21 mouse cellular contexts compared by ENCODE assay signal in the genomic region with DNA sequence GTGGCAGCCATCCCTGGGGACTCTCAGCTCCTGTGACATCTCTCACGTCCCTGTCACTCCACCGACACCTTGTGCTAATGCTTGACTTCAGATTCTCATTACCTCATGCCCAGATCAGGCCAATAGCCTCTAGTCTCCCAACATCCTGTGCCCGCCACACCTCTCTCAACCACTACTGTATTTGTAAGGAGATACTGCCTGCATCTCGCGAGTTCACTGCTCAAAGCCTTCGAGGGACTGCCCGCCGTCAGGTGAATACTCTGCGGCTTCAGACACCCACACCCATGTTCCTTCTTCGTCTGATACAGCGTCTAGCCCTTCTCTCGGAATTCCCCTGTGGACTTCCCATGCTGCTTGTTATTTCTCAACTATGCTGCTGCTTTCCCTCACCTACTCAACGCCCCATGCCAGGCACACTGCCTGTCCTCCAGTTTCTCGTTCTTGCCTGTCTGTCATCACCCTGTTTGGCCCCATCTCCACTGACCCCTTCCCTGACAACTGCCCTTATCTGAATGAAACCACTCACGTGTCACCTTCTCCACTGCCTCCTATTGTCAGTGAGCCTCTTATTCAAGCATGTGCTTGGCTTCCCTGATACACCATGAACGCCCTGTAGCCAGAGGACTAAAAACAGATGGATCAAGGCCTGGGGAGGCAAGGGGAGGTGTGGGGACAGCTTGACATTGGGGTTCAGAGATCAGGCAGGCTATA. TPM values are rescaled to one million over a fixed set of nuclear protein-coding genes. Genes with fewer than 3 reads are reported as not detected.
A peak's percentile ranks its signal among the peaks of the same experiment; 100 is the strongest.
DNase-seq lines count a peak whose midpoint lies in the region; ATAC-seq and TF ChIP-seq lines count a peak whose summit lies in the region.
"Had no signal": no experiment of that assay in that cellular context is flagged by ENCODE, and none has a peak within 500 bp of the region (broad histone marks: within the 10 kb centered on the region; RNA-seq: fewer than 3 reads in every experiment).

No protein-coding gene starts in this region.

- H3K9me3 ChIP-seq in liver, embryonic 13.5 days (replicated peaks) = no peaks in the 10 kb centered on the region
- no peaks in the 10 kb centered on the region for H3K9me3 ChIP-seq in liver, postnatal 0 days (ENCODE audit: low read length)
- H3K9me3 ChIP-seq in heart, embryonic 15.5 days (replicated peaks) = no peaks in the 10 kb centered on the region
- H3K9me3 ChIP-seq in intestine, postnatal 0 days (ENCODE audit: control insufficient read depth) = no peaks in the 10 kb centered on the region
- peaks cover 6% of the 10 kb centered on the region for H3K9me3 ChIP-seq in hindbrain, embryonic 16.5 days (ENCODE audit: control insufficient read depth, low read length)
- H3K9me3 ChIP-seq: embryonic facial prominence, embryonic 12.5 days; stomach, embryonic 15.5 days had no signal

- peaks cover 37% of the 10 kb centered on the region for H3K4me1 ChIP-seq in liver, embryonic 13.5 days (replicated peaks)
- H3K4me1 ChIP-seq in liver, postnatal 0 days (ENCODE audit: insufficient read depth) = peaks cover 23% of the 10 kb centered on the region
- H3K4me1 ChIP-seq in heart, embryonic 15.5 days (replicated peaks) = peaks cover 39% of the 10 kb centered on the region
- H3K4me1 ChIP-seq in intestine, postnatal 0 days (replicated peaks; ENCODE audit: control insufficient read depth, insufficient read depth, low read length) = no peaks in the 10 kb centered on the region
- H3K4me1 ChIP-seq in hindbrain, embryonic 16.5 days (ENCODE audit: control insufficient read depth, insufficient read depth, low read depth, low read length) = no peaks in the 10 kb centered on the region
- H3K4me1 ChIP-seq: embryonic facial prominence, embryonic 12.5 days; stomach, embryonic 15.5 days had no signal

- WGBS in liver, embryonic 13.5 days (ENCODE audit: insufficient replicate concordance) = 54% methylated on average over 16 of the region's 16 CpGs
- 68% methylated on average over 16 of the region's 16 CpGs for WGBS in liver, postnatal 0 days (ENCODE audit: insufficient replicate concordance)
- 18% methylated on average over 16 of the region's 16 CpGs for WGBS in heart, embryonic 15.5 days
- WGBS in intestine, postnatal 0 days = 56% methylated on average over 16 of the region's 16 CpGs
- WGBS in hindbrain, embryonic 16.5 days = 72% methylated on average over 16 of the region's 16 CpGs

- 0 out of 2 replicates have a peak, but pooled peaks have one; percentile 18 for ATAC-seq in liver, embryonic 13.5 days (ENCODE audit: low read depth)
- ATAC-seq in liver, postnatal 0 days = no peak
- peak; percentile 91 for ATAC-seq in heart, embryonic 15.5 days (replicated peaks; ENCODE audit: insufficient number of reproducible peaks, insufficient read depth, low FRiP score, low read depth)
- peak; percentile 36; the same call in 1 of the 2 replicates for ATAC-seq in intestine, postnatal 0 days
- ATAC-seq in hindbrain, embryonic 16.5 days = no peak

- no peak for TF ChIP-seq EP300 in liver, postnatal 0 days (IDR thresholded peaks at IDR 0.05; ENCODE audit: low read depth)

- no peaks in the 10 kb centered on the region for H3K36me3 ChIP-seq in liver, embryonic 13.5 days
- no peaks in the 10 kb centered on the region for H3K36me3 ChIP-seq in liver, postnatal 0 days (replicated peaks; ENCODE audit: insufficient read depth, low read length)
- H3K36me3 ChIP-seq in heart, embryonic 15.5 days = no peaks in the 10 kb centered on the region
- no peaks in the 10 kb centered on the region for H3K36me3 ChIP-seq in intestine, postnatal 0 days (ENCODE audit: control insufficient read depth, insufficient read depth)
- no peaks in the 10 kb centered on the region for H3K36me3 ChIP-seq in hindbrain, embryonic 16.5 days (ENCODE audit: control insufficient read depth, insufficient read depth, low read length)
- H3K36me3 ChIP-seq: embryonic facial prominence, embryonic 12.5 days; forebrain, embryonic 10.5 days; stomach, embryonic 15.5 days had no signal

- H3K4me2 ChIP-seq in liver, embryonic 13.5 days = no peak overlapping the region
- H3K4me2 ChIP-seq in liver, postnatal 0 days (ENCODE audit: low read depth, low read length) = no peak overlapping the region
- H3K4me2 ChIP-seq in heart, embryonic 15.5 days = peak overlapping the region; percentile 43
- no peak overlapping the region for H3K4me2 ChIP-seq in intestine, postnatal 0 days (replicated peaks; ENCODE audit: low read depth)
- H3K4me2 ChIP-seq in hindbrain, embryonic 16.5 days (ENCODE audit: low read length) = no peak overlapping the region
- H3K4me2 ChIP-seq: embryonic facial prominence, embryonic 12.5 days; hindbrain, embryonic 14.5 days; stomach, embryonic 15.5 days had no signal

- H3K9ac ChIP-seq in liver, embryonic 13.5 days = no peak overlapping the region
- H3K9ac ChIP-seq in liver, postnatal 0 days (replicated peaks) = no peak overlapping the region
- no peak overlapping the region for H3K9ac ChIP-seq in heart, embryonic 15.5 days
- H3K9ac ChIP-seq in intestine, postnatal 0 days (ENCODE audit: low read depth, low read length) = no peak overlapping the region
- H3K9ac ChIP-seq in hindbrain, embryonic 16.5 days (ENCODE audit: low read depth, low read length) = no peak overlapping the region
- H3K9ac ChIP-seq: embryonic facial prominence, embryonic 12.5 days; hindbrain, embryonic 14.5 days; stomach, embryonic 15.5 days had no signal

- H3K4me3 ChIP-seq in liver, embryonic 13.5 days (replicated peaks) = no peak overlapping the region
- H3K4me3 ChIP-seq in liver, postnatal 0 days (ENCODE audit: low read depth, low read length) = no peak overlapping the region
- H3K4me3 ChIP-seq in heart, embryonic 15.5 days = no peak overlapping the region
- H3K4me3 ChIP-seq in intestine, postnatal 0 days (ENCODE audit: low read depth, low read length) = no peak overlapping the region
- no peak overlapping the region for H3K4me3 ChIP-seq in layer of hippocampus, adult 2 months
- no peak overlapping the region for H3K4me3 ChIP-seq in hindbrain, embryonic 16.5 days (ENCODE audit: low read length)
- H3K4me3 ChIP-seq: embryonic facial prominence, embryonic 12.5 days; forebrain, embryonic 10.5 days; gastrocnemius, adult 2 months; left cerebral cortex, adult 2 months; stomach, embryonic 15.5 days had no signal

- intact Hi-C loops in left cerebral cortex, postnatal 36 days (cut with DNase I) = no loop called here

- no peaks in the 10 kb centered on the region for H3K27me3 ChIP-seq in liver, embryonic 13.5 days
- H3K27me3 ChIP-seq in liver, postnatal 0 days (ENCODE audit: insufficient read depth, low read length) = no peaks in the 10 kb centered on the region
- no peaks in the 10 kb centered on the region for H3K27me3 ChIP-seq in heart, embryonic 15.5 days
- H3K27me3 ChIP-seq in intestine, postnatal 0 days (replicated peaks; ENCODE audit: control insufficient read depth, insufficient read depth, low read length) = no peaks in the 10 kb centered on the region
- H3K27me3 ChIP-seq in hindbrain, embryonic 16.5 days (replicated peaks; ENCODE audit: control insufficient read depth, insufficient read depth, low read length) = no peaks in the 10 kb centered on the region
- H3K27me3 ChIP-seq: embryonic facial prominence, embryonic 12.5 days; stomach, embryonic 15.5 days had no signal

- DNase-seq in liver, embryonic 13.5 days = no peak
- DNase-seq in liver, postnatal 0 days = no peak
- peak; percentile 49 for DNase-seq in ZHBTc4 (ENCODE audit: low read depth, low spot score)
- DNase-seq in layer of hippocampus, adult 2 months (ENCODE audit: low spot score in 2 of 2) = no peak
- no peak for DNase-seq in left cerebral cortex, postnatal 36 days (ENCODE audit: low spot score in 2 of 2)
- DNase-seq: adrenal gland, postnatal 10 days; B cell, adult 2 months; cerebellum, adult 9-11 months; gastrocnemius, adult 2 months; kidney, postnatal 4 days; liver; right cerebral cortex, postnatal 4 days; thymus, postnatal 36 days had no signal

- H3K27ac ChIP-seq in liver, embryonic 13.5 days = no peak overlapping the region; the same call in 1 of the 2 replicates
- no peak overlapping the region; the same call in 1 of the 2 replicates for H3K27ac ChIP-seq in liver, postnatal 0 days (ENCODE audit: low read depth)
- H3K27ac ChIP-seq in heart, embryonic 15.5 days = peak overlapping the region; percentile 94
- H3K27ac ChIP-seq in intestine, postnatal 0 days (ENCODE audit: low read depth, low read length) = no peak overlapping the region
- H3K27ac ChIP-seq in layer of hippocampus, adult 2 months = no peak overlapping the region
- no peak overlapping the region for H3K27ac ChIP-seq in hindbrain, embryonic 16.5 days (ENCODE audit: low read depth, low read length)
- H3K27ac ChIP-seq: embryonic facial prominence, embryonic 12.5 days; forebrain, embryonic 10.5 days; gastrocnemius, adult 2 months; hindbrain, embryonic 14.5 days; left cerebral cortex, adult 2 months; stomach, embryonic 15.5 days had no signal

- TF ChIP-seq CTCF in liver, postnatal 0 days (IDR thresholded peaks at IDR 0.05; ENCODE audit: low read depth) = no peak
- TF ChIP-seq CTCF in intestine, postnatal 0 days (IDR thresholded peaks at IDR 0.05; ENCODE audit: low read depth) = no peak
- TF ChIP-seq CTCF in layer of hippocampus, adult 2 months (conservative IDR thresholded peaks at IDR 0.05) = no peak

RNA-seq across cellular contexts. Expression of gene Hopx, which starts 15.5 kb away (rescaled TPM):
- polyA plus RNA-seq in liver, embryonic 13.5 days (2015; fragmentation: Nextera tagmentation; extraction: Ambion mirVana) = 0.14 TPM in 1 of 2 replicates, not detected in the other
- 0.78 and 0.95 TPM in 2 replicates for polyA plus RNA-seq in liver, postnatal 0 days (2015; fragmentation: Nextera tagmentation; extraction: Ambion mirVana)
- polyA plus RNA-seq in heart, embryonic 15.5 days (2015; fragmentation: Nextera tagmentation; extraction: Ambion mirVana) = 16.0 and 23.6 TPM in 2 replicates
- 10.5 and 12.0 TPM in 2 replicates for polyA plus RNA-seq in intestine, postnatal 0 days (2015; fragmentation: Nextera tagmentation; extraction: Ambion mirVana)
- total RNA-seq in layer of hippocampus, adult 2 months (2021) = 10 to 100 TPM; 81.8 to 81.9 TPM
- 4.9 and 6.7 TPM in 2 replicates for polyA plus RNA-seq in hindbrain, embryonic 16.5 days (2015; fragmentation: Nextera tagmentation; extraction: Ambion mirVana)
- 10 to 100 TPM; 28.6 to 28.8 TPM for total RNA-seq in left cerebral cortex, postnatal 36 days (2021)

Comparison
In these comparisons a context has a peak if more than half of its experiments do, and no peak if none do; other contexts are left out.
1. ATAC-seq: peak in liver, embryonic 13.5 days (single experiment), heart, embryonic 15.5 days (single experiment) and intestine, postnatal 0 days (single experiment); none in liver, postnatal 0 days (single experiment) and hindbrain, embryonic 16.5 days (single experiment).